Mouse (Mus musculus) G1E-ER4 (cell line): ENCODE results near the gene Slc30a10. TPM values are rescaled to one million over a fixed set of nuclear protein-coding genes. Genes with fewer than 3 reads are reported as not detected.

ENCODE experiments used
- GATA1 ChIP-seq: IDR thresholded peaks from one replicate; pipeline ENCODE4 v1.8.0; 2012; ENCODE audit warnings: low read length, inconsistent platforms
- polyA plus RNA-seq: library from polyadenylated mRNA; stranded (reverse); fragments of >175 nt; gene quantifications from 2 replicates; pipeline ENCODE4 v1.2.3, GENCODE M21; 2012

Slc30a10 gene
- polyA plus RNA-seq, 1 experiment, result 11.2 TPM

DNA sequence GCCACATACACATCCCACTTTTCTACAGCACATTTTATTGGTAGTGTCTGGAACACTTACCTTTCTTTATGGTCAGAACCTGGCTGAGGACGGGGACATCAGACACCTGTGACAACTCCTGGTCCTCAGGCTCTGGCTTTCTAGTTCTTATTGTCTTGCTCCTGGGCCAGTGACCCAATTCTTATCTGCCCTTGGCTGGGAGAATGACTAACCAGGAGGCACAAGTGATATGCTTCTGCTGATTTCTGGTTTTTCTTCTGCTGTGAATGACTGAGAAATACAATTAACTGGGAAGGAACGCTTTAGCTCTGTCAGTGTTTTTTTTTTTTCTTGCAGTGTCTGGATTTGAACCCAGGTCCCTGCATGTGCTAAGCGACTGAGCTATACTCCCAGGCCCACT, 3.2 kb upstream of the Slc30a10 start:
- TF ChIP-seq GATA1, result no peak

DNA sequence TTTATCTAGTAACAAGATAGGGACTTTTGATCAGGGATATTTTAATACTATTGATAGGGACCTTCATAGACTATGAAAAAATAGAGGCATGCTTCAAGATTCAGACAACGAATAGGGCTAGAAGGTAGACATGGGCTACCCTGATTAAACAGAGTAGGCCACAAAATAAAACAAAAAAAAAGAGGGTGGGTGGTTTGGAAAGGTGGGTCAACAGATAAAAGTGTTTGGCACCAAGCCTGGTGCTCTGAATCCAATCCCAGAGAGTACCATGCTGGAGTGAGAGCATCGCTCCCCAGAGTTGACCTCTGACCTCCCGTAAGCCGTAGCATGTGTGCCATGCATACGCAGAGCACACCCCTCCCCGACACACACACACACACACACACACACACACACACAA, 2.2 kb upstream of the Slc30a10 start:
- no peak for TF ChIP-seq GATA1

DNA sequence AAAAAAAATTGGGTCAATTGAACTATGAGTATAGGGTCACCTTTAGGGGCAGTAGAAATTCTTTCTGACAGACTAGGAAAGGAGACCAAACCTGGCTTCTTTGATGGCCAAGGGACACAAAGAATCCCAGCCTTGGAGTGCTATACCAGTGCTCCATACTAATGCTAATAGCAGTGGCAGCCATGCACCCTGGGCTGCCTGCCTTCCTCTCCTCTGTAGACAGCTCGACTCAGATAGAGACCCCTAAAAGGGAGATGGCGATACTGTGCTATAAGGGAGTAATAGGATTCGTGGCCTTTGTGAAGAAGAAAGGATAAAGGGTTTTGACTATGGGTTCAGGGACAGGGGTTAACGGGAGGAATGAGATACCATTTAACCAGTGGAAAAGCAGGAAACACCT, 504 bp upstream of the Slc30a10 start:
- TF ChIP-seq GATA1, result no peak

DNA sequence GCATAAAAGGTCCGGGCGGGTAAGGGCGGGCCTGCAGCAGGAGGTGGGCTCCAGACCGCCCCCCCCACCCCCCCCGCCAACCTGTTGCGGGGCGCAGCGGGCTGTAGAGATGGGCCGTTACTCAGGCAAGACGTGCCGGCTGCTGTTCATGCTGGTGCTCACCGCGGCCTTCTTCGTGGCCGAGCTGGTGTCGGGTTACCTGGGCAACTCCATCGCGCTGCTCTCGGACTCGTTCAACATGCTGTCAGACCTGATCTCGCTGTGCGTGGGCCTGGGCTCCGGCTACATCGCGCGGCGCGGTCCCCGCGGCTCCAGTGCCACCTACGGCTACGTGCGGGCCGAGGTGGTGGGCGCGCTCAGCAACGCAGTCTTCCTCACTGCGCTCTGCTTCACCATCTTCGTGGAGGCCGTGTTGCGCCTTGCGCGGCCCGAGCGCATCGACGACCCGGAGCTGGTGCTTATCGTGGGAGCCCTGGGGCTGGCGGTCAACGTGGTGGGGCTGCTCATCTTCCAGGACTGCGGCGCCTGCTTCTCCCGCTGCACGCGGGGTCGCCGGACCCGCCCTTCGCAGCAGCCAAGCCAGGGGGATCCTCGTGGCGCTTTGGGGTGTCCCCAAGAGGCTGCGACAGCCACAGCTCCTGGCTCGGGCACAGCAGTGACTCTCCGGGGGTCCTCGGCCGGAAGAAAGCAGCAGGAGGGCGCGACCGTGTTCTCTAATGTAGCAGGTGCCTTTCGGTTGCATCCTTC, 480 bp downstream of the Slc30a10 start:
- no peak for TF ChIP-seq GATA1

DNA sequence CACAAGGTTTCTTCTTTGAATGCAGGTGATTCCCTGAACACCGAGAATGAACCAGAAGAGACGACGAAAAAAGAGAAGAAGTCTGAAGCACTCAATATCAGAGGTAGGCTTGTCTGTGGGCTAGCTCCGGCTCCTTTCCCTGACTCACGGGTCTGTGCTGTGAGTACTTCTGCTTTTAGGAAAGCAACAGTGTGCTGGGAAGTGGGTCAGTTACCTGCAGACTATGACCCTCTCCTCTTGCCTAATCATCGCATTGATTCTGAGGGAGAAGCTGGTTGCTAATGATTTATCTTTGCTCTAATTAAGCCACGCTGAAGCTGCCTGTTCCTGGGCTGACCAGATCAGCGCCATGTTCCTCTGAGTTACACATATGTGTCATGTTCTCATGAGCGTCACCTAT, 1.7 kb downstream of the Slc30a10 start:
- no peak for TF ChIP-seq GATA1

DNA sequence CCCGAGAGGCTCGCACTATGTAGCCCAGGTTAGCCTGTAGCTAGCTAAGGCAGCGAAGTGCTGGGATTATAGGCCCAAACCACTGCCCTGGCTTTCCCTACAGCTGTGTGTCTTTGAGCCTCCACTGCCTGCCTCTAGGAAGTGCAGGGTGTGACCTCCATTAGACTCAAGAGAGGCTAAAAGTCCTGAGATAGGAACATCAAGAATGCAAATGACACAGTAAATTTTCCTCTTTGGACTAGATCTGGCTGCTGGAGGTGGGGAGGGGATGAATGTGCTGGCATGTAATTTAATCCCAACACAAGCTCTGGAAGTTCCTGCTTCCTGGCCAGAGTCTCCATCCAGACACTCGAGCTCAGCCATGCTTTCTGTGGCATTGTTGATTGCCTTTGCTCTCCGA, 5.4 kb downstream of the Slc30a10 start:
- TF ChIP-seq GATA1, result no peak

DNA sequence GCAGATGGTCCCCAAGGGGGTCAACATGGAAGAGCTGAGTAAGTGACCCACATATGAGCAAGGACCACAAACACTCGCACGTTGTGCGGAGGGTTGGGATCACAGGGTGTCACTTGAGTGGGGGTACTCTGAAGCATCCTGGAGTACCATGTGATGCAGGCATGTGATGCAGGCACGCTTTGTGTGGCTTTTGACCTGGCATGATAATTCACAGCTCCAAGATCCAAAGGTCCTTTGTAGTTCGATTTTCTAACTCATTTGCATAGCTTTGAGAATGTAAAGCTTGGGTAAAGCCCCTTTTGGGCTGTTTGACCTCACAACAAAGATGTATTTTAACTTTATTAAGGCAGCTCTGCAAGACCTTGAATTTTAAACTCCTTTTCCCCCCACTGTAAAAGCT, 8.2 kb downstream of the Slc30a10 start:
- TF ChIP-seq GATA1, result no peak

DNA sequence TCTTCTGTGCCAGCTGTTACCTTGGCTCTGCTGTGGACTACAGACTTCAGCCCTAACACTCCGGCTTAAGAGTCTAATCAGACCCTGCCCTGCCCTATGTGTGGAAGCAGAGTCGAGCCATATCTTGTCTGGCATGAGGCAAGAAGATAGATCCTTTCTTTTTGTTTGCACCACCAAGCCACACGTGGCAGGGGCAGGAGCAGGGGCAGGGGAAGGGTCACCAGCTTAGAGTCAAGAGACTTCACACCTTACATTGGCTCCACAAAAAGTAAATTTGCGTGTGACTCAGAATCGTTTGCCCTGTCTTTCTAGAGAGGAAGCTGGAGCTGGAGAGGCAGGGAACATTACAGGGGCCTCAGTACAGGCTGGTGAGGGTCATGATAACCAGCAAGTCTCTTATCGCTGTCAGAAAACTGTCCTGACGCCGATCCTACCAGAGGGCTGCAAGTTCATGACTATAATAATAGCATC, 14.9 kb downstream of the Slc30a10 start:
- TF ChIP-seq GATA1, result peak; percentile 30

DNA sequence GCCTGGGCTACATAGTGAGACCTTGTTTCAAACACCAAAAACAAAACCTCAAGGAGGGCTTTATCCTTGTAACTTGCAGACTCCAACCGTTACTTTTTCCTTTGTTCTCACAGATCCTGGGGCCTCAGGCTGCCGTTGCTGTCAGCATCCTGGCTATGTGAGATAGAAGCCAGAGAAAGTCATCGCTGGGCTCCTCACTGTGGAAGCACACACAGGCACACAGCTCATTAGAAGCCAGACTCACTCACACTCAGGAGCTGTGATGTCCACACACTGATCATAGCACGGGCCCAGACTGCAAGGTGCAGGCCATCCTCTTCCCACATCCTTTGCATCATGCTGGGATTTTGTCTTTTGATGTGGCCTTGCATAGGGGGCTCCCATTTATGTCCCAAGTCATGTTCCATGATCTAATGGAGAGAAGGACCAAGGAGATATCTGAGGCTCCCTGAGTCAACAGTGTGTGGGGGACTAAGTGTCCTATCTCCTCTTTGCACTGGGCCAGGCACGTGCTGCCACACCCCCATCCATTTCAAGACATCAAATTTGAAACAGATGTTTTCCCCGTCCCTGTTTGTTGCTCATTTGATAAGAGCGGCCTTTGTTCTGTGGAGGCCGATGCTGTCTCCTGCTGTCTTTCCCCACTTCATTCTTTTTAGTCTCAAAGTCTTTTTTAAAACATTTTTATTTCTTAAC, 17.5 kb downstream of the Slc30a10 start:
- peak; percentile 27 for TF ChIP-seq GATA1

DNA sequence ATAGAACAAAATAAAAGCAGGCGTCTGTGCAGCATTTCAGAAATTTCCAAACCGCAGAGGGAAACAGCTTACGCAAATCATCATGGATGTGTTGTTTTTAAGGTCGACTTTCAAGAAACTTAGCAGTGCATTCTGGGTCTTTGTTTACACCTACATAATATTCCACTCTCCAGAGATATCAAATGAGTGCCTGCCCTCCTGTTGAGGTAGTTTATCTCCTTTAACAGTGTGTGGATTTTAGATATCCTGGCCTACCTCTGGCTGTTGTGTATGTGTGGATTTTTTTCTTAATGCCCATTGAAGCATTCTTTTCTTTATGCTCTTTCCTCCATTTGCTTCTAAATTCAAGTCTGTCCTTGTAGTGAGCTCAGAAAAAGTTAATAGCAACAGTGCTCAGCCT, 18.1 kb downstream of the Slc30a10 start:
- no peak for TF ChIP-seq GATA1

DNA sequence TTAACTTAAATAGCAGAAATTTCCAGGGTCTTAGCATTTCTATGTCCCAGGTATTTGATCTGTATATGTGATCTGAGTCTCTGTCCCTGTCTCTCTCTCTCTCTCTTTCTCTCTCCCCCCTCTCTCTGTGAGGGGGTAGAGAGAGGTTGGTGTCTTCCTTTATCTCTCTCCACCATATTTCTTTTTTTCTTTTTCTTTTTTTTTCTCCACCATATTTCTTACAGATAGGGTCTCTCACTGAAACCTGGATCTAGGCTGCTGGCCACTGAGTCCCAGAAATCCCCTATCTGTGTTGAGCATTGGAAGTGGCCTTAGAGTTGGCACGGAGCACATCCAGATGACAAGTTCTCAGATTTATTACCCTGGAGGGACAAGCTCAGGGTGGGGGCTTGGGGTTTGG, 18.8 kb downstream of the Slc30a10 start:
- no peak for TF ChIP-seq GATA1

DNA sequence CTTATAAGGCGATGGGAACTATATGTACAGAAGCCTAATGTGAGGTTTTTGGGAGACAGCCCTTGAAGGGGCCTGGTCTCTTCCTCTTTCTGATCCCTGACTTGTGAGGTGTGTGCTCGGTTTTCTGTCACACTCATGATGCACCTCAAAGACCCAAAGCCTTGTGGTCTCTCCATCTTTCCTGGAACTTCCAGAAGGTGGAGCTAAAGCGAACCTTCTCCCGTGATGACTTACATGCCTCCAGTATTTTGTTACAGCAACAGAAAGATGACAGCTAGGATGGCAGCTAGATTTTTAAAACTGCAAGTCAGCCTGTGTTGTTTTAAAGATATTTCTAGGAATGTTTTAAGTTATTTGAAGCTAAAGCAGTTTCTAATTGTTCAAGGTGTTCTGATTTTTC, 25.2 kb downstream of the Slc30a10 start:
- no peak for TF ChIP-seq GATA1

DNA sequence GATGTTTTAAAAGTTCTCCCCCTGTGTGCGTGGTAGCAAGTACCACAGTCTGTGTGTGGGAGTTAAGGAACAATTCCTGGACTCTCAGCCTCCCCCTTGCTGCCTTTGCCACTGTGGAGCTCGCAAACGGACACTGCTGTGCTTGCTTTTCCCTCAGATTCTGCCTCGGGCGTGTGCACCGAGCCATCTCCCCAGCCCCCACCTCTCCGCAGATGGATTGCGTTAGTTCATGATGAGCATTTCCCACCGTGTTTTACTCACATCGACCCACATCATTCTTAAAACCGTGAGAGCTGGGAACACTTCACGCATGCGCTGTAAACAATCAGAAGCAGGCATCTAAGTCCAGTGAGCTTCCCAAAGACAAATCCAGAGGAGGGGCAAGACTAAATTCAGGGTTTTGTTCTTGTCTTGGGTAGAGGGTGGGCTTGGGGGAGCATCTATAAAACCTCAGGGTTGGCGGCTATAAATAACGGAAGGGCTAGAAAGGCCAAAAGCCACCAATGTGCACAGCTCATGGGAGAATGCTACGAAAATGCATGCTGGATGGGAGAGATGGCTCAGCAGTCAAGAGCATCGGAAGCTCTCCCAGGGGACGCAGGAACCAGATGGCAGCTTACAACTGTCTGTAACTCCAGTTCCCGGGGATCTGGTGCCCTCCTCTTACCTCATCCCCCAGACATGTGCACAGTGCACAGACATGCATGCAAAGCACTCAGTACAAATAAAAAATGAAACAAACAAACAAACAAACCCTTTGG, 27.5 kb downstream of the Slc30a10 start:
- TF ChIP-seq GATA1, result no peak

DNA sequence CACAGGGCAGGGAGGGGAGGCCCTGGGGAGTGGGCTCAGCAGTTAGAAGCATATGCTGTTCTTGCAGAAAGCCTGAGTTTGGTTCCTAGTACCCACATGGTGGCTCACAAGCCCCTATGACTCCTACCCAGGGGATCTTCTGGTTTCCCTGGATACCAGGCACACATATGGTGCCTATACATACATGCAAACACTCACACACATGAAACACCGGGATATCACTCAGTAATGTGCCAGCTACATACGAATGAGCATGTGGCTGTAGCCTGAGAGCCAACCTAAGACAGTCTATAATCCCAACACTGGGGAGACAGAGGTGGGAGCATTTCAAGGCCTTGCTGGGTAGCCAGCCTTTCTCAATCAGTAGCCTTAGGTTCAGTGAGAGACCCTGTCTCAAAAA, 28.1 kb downstream of the Slc30a10 start:
- no peak for TF ChIP-seq GATA1

DNA sequence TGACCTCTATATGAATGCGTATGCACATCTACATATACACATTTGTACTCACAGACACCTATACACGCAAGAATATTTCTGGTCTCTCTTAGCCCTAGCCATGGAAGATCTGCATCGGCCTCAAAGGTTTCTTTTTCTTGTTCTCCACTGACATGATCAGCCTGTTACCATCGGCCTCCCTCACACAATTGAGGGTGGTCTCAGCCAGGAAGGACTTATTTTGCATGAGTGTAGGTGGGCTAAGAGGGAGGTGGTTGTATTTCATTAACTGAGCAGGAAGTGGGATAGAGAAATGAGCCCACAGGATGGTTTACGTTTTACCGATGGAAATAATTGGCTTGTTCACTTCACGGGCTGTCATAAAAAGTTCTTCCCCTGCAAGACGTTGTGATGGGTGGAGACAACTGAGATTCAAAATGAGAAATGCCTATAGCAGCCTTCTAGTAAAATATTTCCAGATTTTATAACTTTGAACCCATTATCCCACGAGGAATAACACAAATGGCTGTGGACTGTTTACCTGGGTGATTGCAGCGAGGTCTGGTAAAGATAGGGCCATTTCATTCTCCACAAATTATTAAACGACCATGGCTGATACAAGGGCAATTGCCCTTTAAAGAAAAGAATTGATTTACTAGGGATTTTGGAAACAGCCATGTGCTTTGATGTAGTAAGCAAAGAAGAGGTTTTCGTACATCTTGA, 28.9 kb downstream of the Slc30a10 start:
- TF ChIP-seq GATA1, result no peak

DNA sequence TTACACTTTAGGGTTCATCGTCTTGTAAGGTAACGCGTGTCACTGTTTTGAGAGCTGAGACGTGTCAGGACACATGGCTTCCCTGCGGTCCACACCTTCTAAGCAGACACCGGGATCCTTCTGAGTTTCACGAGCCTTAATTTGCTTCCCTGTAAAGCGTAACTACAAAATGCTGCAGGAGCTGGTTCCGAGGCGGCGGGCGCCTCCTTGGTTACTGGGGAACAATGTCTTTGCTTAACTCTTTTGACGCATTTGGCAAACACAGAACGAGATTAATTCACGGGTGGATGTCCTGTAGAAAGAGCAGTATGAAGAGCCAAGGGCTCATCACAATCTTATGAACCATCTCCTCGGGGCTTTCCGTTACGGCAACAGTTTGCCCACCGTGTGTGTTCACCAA, 29.6 kb downstream of the Slc30a10 start:
- TF ChIP-seq GATA1, result no peak
